Mouse (Mus musculus) forebrain, embryonic 14.5 days (tissue): ENCODE results near the gene Spon1. TPM values are rescaled to one million over a fixed set of nuclear protein-coding genes. Genes with fewer than 3 reads are reported as not detected.

Experiments
- ATAC-seq: fragments of 200-750 bp; cut with Nextera tagmentation; 2 replicates; pipeline ENCODE4 v1.8.0; 2017; ENCODE audit warnings: mild to moderate bottlenecking, moderate library complexity
- DNase-seq: peaks from one replicate; pipeline ENCODE4 v3.0.0-alpha.2; 2015; ENCODE audit warnings: low spot score
- H3K27ac ChIP-seq: fragments of 300-500 bp; sonication (generic); 2 replicates; pipeline ENCODE4 v1.5.1; 2014; ENCODE audit warnings: low read depth, mild to moderate bottlenecking, control low read depth, low read length, moderate library complexity
- H3K27me3 ChIP-seq: fragments of 300-500 bp; sonication (generic); replicated peaks from 2 replicates; pipeline ENCODE4 v1.6.1; 2014; ENCODE audit warnings: low read length, control low read depth, mixed read lengths; ENCODE audit not compliant: control insufficient read depth, insufficient read depth
- H3K36me3 ChIP-seq: fragments of 300-500 bp; sonication (generic); 2 replicates; pipeline ENCODE4 v1.6.1; 2014; ENCODE audit warnings: low read length, control low read depth; ENCODE audit not compliant: control insufficient read depth, insufficient read depth
- H3K4me1 ChIP-seq: fragments of 300-500 bp; sonication (generic); 2 replicates; pipeline ENCODE4 v1.6.1; 2014; ENCODE audit warnings: antibody characterized with exemption, low read length, control low read depth; ENCODE audit not compliant: control insufficient read depth, insufficient read depth
- H3K4me2 ChIP-seq: fragments of 300-500 bp; sonication (generic); 2 replicates; pipeline ENCODE4 v1.6.1; 2014; ENCODE audit warnings: mild to moderate bottlenecking, control low read depth, low read length
- H3K4me3 ChIP-seq: fragments of 300-500 bp; sonication (generic); 2 replicates; pipeline ENCODE4 v1.5.1; 2014; ENCODE audit warnings: low read depth, low read length, control low read depth
- H3K9ac ChIP-seq: fragments of 300-500 bp; sonication (generic); 2 replicates; pipeline ENCODE4 v1.6.1; 2014; ENCODE audit warnings: mild to moderate bottlenecking, low read length, control low read depth, moderate library complexity
- H3K9me3 ChIP-seq: fragments of 300-500 bp; sonication (generic); replicated peaks from 2 replicates; pipeline ENCODE4 v1.6.1; 2016; ENCODE audit warnings: low read length, control low read depth, mixed read lengths; ENCODE audit not compliant: control insufficient read depth
- WGBS: fragments of 180-500 bp; shearing (Covaris S2); extraction: QIAGEN DNeasy Blood & Tissue Kit; methylation state at CpG from one replicate; pipeline ENCODE4 v1.1.7; 2014; 5-methylcytosine and 5-hydroxymethylcytosine counted together
- polyA plus RNA-seq: library from polyadenylated mRNA; unstranded; fragments of >200 nt; fragmentation: Nextera tagmentation; extraction: Ambion mirVana; gene quantifications from 2 replicates; pipeline ENCODE4 v1.2.1, GENCODE M21; 2014

Gene Spon1
- polyA plus RNA-seq, 1 experiment from 2014 or later: 10.4 TPM

- Histone ChIP-seq H3K9ac (no peak overlapping the region), H3K9me3 (0 out of 2 replicates have a peak, but pooled peaks cover 4% of the 10 kb centered on the region), H3K4me2 (no peak overlapping the region), H3K4me1 (no peaks in the 10 kb centered on the region), H3K4me3 (no peak overlapping the region), H3K27me3 (no peaks in the 10 kb centered on the region), H3K27ac (no peak overlapping the region), H3K36me3 (no peaks in the 10 kb centered on the region)
- no peak for DNase-seq
- ATAC-seq: no peak
- 81% methylated on average over 4 of the region's 4 CpGs for WGBS
Observed at GRCm38 (mm10) chr7:113915936-113916335, 150.1 kb downstream of the Spon1 start.

- ATAC-seq: no peak
- Histone ChIP-seq H3K9ac (no peak overlapping the region), H3K27ac (no peak overlapping the region), H3K4me2 (no peak overlapping the region), H3K9me3 (0 out of 2 replicates have a peak, but pooled peaks cover 4% of the 10 kb centered on the region), H3K4me1 (no peaks in the 10 kb centered on the region), H3K36me3 (no peaks in the 10 kb centered on the region), H3K27me3 (no peaks in the 10 kb centered on the region), H3K4me3 (no peak overlapping the region)
- WGBS: 72% methylated on average over 3 of the region's 3 CpGs
- DNase-seq: peak; percentile 41
Observed at GRCm38 (mm10) chr7:113918916-113919315, 153.1 kb downstream of the Spon1 start.

GRCm38 (mm10) chr7:113919505-113919904 lies 153.7 kb downstream of the Spon1 start:
- 86% methylated on average over 4 of the region's 4 CpGs for WGBS
- no peaks in the 10 kb centered on the region for H3K36me3 ChIP-seq
- ATAC-seq (no peak), DNase-seq (no peak)
- no peak overlapping the region for H3K4me2 ChIP-seq
- H3K9ac ChIP-seq: no peak overlapping the region
- no peaks in the 10 kb centered on the region for H3K4me1 ChIP-seq
- no peak overlapping the region for H3K4me3 ChIP-seq
- 0 out of 2 replicates have a peak, but pooled peaks cover 4% of the 10 kb centered on the region for H3K9me3 ChIP-seq
- no peak overlapping the region for H3K27ac ChIP-seq
- H3K27me3 ChIP-seq: no peaks in the 10 kb centered on the region

- H3K4me3 ChIP-seq: no peak overlapping the region
- H3K9me3 ChIP-seq: 0 out of 2 replicates have a peak, but pooled peaks cover 4% of the 10 kb centered on the region
- no peaks in the 10 kb centered on the region for H3K36me3 ChIP-seq
- no peak for ATAC-seq
- H3K4me2 ChIP-seq: no peak overlapping the region
- H3K27ac ChIP-seq: no peak overlapping the region
- 71% methylated on average over 2 of the region's 2 CpGs for WGBS
- no peak for DNase-seq
- no peaks in the 10 kb centered on the region for H3K27me3 ChIP-seq
- H3K4me1 ChIP-seq: no peaks in the 10 kb centered on the region
- H3K9ac ChIP-seq: no peak overlapping the region
Observed at GRCm38 (mm10) chr7:113920056-113920455, 154.3 kb downstream of the Spon1 start.

GRCm38 (mm10) chr7:113924561-113924960 lies 158.8 kb downstream of the Spon1 start:
- Histone ChIP-seq H3K36me3 (no peaks in the 10 kb centered on the region), H3K4me2 (no peak overlapping the region), H3K9ac (no peak overlapping the region), H3K4me1 (no peaks in the 10 kb centered on the region), H3K27me3 (no peaks in the 10 kb centered on the region), H3K4me3 (no peak overlapping the region), H3K27ac (no peak overlapping the region), H3K9me3 (no peaks in the 10 kb centered on the region)
- DNase-seq (peak; percentile 30), ATAC-seq (no peak)
- 75% methylated on average over 6 of the region's 6 CpGs for WGBS

GRCm38 (mm10) chr7:113950888-113951287 lies 185.1 kb downstream of the Spon1 start:
- DNase-seq: no peak
- H3K27ac ChIP-seq: no peak overlapping the region
- 0 out of 2 replicates have a peak, but pooled peaks cover 6% of the 10 kb centered on the region for H3K4me1 ChIP-seq
- 85% methylated on average over 7 of the region's 7 CpGs for WGBS
- ATAC-seq: no peak
- H3K9me3 ChIP-seq: no peaks in the 10 kb centered on the region
- H3K36me3 ChIP-seq: no peaks in the 10 kb centered on the region
- no peak overlapping the region for H3K9ac ChIP-seq
- no peaks in the 10 kb centered on the region for H3K27me3 ChIP-seq
- no peak overlapping the region for H3K4me2 ChIP-seq
- no peak overlapping the region for H3K4me3 ChIP-seq

GRCm38 (mm10) chr7:113955431-113955830 lies 189.6 kb downstream of the Spon1 start:
- Histone ChIP-seq H3K4me3 (no peak overlapping the region), H3K27me3 (no peaks in the 10 kb centered on the region), H3K36me3 (no peaks in the 10 kb centered on the region), H3K9me3 (no peaks in the 10 kb centered on the region), H3K9ac (no peak overlapping the region), H3K27ac (no peak overlapping the region), H3K4me2 (no peak overlapping the region), H3K4me1 (0 out of 2 replicates have a peak, but pooled peaks cover 1% of the 10 kb centered on the region)
- DNase-seq (peak; percentile 25), ATAC-seq (no peak)
- WGBS: 22% methylated on average over 2 of the region's 2 CpGs

GRCm38 (mm10) chr7:113960841-113961499 lies 195.2 kb downstream of the Spon1 start:
- ATAC-seq: no peak
- H3K36me3 ChIP-seq: no peaks in the 10 kb centered on the region
- WGBS: 43% methylated on average over 9 of the region's 9 CpGs
- no peak overlapping the region for H3K4me3 ChIP-seq
- no peaks in the 10 kb centered on the region; the same call in 1 of the 2 replicates for H3K4me1 ChIP-seq
- H3K27ac ChIP-seq: no peak overlapping the region
- DNase-seq: peak; percentile 36
- no peaks in the 10 kb centered on the region for H3K27me3 ChIP-seq
- H3K4me2 ChIP-seq: no peak overlapping the region
- H3K9ac ChIP-seq: no peak overlapping the region
- H3K9me3 ChIP-seq: no peaks in the 10 kb centered on the region

GRCm38 (mm10) chr7:113961500-113961895 lies 195.7 kb downstream of the Spon1 start:
- no peak overlapping the region for H3K4me2 ChIP-seq
- no peak overlapping the region for H3K27ac ChIP-seq
- ATAC-seq (0 out of 2 replicates have a peak, but pooled peaks have one; percentile 18), DNase-seq (peak; percentile 56)
- H3K4me3 ChIP-seq: no peak overlapping the region
- H3K9ac ChIP-seq: no peak overlapping the region
- no peaks in the 10 kb centered on the region for H3K27me3 ChIP-seq
- no peaks in the 10 kb centered on the region for H3K9me3 ChIP-seq
- H3K36me3 ChIP-seq: no peaks in the 10 kb centered on the region
- WGBS: 42% methylated on average over 3 of the region's 3 CpGs
- H3K4me1 ChIP-seq: no peaks in the 10 kb centered on the region; the same call in 1 of the 2 replicates
